Mouse (Mus musculus): ENCODE data around the gene Entpd1.

DNA sequence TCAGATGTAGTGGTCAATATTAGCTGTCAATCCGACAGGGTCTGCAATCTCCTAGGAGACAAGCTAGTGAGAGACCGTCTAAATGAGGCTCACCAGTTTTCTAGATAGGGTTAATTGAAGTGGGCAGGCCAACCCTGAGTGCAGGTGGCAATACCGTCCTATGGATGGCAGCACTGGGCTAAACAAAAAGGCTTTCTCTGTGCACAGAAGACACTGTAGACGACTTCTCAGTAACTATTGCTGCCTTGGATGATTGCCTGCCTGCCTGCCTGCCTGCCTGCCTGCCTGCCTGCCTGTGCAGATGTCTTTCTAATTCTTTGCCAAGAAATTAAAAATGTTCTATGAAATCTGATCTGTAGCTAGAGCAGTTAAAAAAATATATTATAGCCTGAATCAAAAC lies 134.4 kb downstream of the Entpd1 start:
- no peak for TF ChIP-seq POLR2A (IDR thresholded peaks at IDR 0.05; ENCODE audit: extremely low read depth, insufficient read depth, low read length)
- TF ChIP-seq CTCF (IDR thresholded peaks at IDR 0.05; ENCODE audit: low read depth, low read length): no peak
